Mouse (Mus musculus): ENCODE measurements at regions not wholly inside any gene's neighbourhood (a gene's known extent, or its start where the extent isn't known, plus 50 kb on each side); places are given as distances from the start of the nearest gene placed in this dataset.

DNA sequence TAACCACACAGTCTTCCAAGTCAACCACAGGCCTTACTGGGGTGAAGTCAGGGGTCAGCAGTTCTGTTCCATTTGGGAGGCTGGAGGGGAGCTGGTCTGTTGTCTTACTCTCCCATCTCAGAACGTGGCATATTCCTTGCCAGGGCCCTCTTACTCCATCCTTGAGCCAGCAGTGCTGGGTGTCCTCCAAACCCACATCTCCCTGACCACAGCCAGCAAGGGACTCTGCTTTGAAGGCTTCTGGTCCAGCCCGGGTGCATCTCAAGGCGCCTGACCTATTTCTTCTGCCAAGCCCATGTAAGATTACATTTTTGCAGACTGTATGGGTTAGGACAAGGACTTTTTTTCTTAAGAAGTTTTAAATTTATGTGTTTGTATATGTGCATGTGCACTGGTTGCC lies 100.1 kb upstream of the Klf14 start:
- DNase-seq: no peak
- intact Hi-C loops (cut with DNase I): no loop called here

GRCm38 (mm10) chr6:31061813-31062212 lies 102.9 kb upstream of the Klf14 start:
- DNase-seq: no peak
- intact Hi-C loops (cut with DNase I): no loop called here

DNA sequence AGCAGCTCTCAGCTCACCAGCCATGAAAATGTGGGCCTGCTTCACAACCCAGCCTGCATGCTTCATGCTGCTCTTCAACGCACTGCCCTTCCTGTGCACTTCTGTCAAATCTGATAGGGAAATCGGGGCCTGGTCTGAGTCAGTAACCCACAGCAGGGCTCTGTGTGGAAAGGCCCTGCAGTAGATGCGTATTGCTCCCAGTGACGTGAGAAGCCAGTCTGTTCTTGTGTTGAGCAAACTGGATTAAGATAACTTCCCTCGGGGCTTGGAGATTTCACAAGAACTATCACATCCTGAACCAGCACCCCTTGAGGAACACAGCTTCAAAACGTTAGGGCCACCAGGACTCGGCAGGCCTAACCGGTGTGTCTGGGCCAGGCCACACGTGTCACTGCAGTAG lies 106.5 kb upstream of the Klf14 start:
- intact Hi-C loops (cut with DNase I): no loop called here
- no peak for DNase-seq

DNA sequence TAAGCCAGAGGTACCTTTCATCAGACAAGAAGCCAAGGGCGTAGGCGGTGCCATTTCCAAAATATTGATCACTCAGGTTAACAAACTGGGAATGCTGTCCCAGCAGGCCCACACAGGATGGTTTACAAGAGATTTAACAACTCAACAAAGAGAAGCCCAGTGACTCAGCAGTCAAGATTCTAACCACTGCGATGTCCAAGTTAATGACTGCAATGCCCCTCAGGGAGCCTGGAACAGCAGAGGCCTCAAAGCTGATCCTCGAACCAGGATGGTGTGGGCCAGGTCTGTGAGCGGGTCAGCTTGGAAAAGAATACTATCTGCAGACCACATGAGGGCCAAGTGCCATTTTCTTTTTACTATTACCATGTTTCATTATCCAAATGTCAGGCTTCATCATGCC lies 108.0 kb upstream of the Klf14 start:
- no peak for DNase-seq
- intact Hi-C loops (cut with DNase I): no loop called here

GRCm38 (mm10) chr6:31067453-31067852 lies 108.6 kb upstream of the Klf14 start:
- intact Hi-C loops (cut with DNase I): no loop called here
- DNase-seq: no peak

DNA sequence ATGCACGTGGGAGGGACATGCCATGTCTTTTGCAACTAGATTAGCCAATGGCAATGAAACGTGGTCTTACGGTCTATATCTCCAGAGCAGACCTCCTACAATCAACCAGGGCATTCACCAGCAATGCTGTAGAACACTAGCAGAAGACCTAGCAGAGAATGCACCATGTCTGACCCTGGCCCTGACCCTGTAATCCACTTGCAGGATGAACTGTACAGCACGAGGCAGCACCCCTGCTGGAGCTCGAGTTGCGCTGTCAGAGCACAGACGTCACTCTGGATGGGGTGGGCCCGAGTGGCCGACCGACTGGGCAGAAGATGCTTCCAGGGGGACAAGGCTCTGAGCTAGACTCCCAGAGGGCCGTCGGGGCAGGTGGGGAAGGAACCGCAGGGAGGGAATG lies 110.4 kb upstream of the Klf14 start:
- no peak for DNase-seq

GRCm38 (mm10) chr6:31070537-31070936 lies 111.7 kb upstream of the Klf14 start:
- no peak for DNase-seq
- intact Hi-C loops (cut with DNase I): no loop called here

More for the DNA sequence above, 110.4 kb upstream of the Klf14 start:
- intact Hi-C loops (cut with DNase I): no loop called here

GRCm38 (mm10) chr6:31070966-31071365 lies 112.1 kb upstream of the Klf14 start:
- no peak for DNase-seq
- intact Hi-C loops (cut with DNase I): no loop called here

GRCm38 (mm10) chr6:31072072-31072471 lies 113.2 kb upstream of the Klf14 start:
- intact Hi-C loops (cut with DNase I): no loop called here
- no peak for DNase-seq

DNA sequence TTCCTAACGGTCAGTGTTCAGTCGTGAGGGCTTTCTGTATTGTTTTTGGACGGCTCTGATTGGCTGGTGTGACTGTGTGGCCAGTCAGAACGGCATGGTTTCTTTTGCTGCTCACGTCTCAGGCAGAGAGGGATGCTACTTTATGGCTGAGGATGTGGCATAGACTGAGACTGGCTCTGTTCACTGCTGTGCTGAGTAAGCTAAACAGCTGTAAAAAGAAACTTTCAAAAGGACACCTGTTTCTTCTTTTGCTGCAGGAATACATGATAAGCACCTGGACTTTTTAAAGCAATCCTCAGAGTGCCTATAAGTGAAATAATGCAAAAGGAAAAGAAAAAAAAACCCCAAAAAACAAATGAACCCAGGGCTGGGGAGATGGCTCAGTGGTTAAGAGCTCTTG lies 113.7 kb upstream of the Klf14 start:
- DNase-seq: no peak
- intact Hi-C loops (cut with DNase I): no loop called here

DNA sequence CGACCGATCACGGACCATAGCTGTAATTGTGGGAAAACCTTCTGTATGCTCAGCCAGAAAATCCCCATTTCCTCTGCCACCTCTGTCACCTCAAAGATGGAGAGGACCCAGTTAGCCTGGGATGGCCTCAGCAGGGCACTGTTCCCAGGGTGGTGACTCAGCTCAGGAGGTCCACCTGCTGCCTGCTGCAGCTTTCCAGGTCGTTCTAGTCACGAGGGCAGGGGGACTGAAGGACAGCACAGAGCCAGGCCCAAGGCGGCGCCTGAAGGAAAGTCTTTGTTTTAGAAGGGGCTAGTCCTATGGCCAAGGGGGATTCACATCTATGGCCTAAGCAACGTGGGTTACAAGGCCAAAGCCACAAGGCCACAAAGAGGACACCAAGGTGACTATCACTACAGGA lies 114.5 kb upstream of the Klf14 start:
- DNase-seq: no peak
- intact Hi-C loops (cut with DNase I): no loop called here

GRCm38 (mm10) chr6:31074394-31074793 lies 115.5 kb upstream of the Klf14 start:
- DNase-seq: no peak
- intact Hi-C loops (cut with DNase I): no loop called here

- intact Hi-C loops (cut with DNase I): loop anchor here (1.0 to 5.0 kb wide), 5 partner anchors 62 to 377 kb away; no protein-coding TSS in a partner anchor
- no peak for DNase-seq
Measured at GRCm38 (mm10) chr6:31075209-31075571, 116.3 kb upstream of the Klf14 start.

DNA sequence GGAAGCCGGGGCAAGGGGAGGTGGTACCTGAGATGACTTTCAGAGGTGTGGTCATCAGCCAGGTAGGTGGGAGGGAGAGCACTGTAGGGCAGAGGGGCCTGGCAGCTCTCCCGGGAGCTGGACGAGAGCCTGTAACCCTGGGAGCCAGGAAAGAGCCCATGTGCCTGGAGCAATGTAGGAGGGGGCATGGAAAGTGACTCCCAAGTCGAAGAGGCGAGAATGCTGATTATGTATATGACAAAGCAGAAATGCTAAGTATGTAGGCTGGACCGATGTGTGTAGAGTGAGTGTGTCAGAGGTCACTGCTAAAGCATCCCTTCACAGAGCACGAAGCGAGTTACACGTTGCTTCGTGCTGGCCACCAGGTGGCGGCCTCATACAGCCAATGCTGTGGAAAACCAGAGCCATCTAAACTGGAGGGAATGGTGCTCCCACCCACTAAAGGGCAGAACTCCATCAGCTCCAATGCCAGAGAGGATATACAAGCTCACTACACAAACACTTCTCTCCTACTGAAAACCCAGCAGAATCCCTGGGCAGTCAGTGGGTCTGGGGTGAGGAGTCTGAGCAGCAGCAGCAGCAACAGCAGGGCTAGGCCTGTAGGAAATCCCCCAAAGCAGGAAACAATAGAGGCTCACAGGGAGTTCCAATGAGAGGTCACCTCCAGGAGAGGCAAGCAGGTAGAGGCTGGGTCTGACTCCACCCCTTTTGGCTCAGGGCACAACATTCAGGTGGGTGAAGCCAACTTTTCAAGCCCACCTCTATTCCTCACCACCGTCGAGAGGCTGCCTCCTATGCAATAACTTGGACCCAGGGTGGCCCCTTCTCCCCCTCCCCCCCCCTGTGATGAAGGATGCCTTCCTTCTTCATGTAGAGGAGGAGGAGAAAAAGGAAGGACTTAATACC lies 116.9 kb upstream of the Klf14 start:
- intact Hi-C loops (cut with DNase I): loop anchor here (1.0 to 5.0 kb wide), 5 partner anchors 61 to 376 kb away; no protein-coding TSS in a partner anchor
- peak; percentile 87 to 89 for DNase-seq

GRCm38 (mm10) chr6:31076478-31076834 lies 117.6 kb upstream of the Klf14 start:
- no peak for DNase-seq
- intact Hi-C loops (cut with DNase I): loop anchor here (5.0 kb wide), 4 partner anchors 61 to 376 kb away; no protein-coding TSS in a partner anchor

- intact Hi-C loops (cut with DNase I): loop anchor here (1.0 to 5.0 kb wide), 5 partner anchors 60 to 375 kb away; no protein-coding TSS in a partner anchor
- DNase-seq: no peak
Measured at GRCm38 (mm10) chr6:31077216-31077615, 118.3 kb upstream of the Klf14 start.

DNA sequence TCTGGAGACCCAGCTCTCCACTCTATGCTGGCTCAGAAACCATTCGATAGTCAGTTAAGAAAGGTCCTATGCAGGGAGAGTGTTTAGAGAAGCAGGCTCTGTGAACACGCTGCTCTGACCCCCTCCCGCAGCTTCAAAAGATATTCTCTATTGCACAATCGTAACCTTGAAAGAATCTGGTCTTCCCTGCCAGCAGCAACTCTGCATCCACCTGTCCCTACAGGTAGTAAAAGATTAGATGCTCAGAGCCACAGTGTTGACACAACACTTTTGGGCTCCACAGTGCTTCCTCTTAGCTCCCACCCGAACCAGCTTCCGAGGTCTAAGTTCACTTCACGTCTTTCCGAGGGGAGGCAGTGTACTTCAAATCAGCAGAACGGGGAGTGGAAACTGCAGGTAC lies 118.9 kb upstream of the Klf14 start:
- intact Hi-C loops (cut with DNase I): loop anchor here (1.0 to 5.0 kb wide), 5 partner anchors 60 to 375 kb away; no protein-coding TSS in a partner anchor
- no peak for DNase-seq

DNA sequence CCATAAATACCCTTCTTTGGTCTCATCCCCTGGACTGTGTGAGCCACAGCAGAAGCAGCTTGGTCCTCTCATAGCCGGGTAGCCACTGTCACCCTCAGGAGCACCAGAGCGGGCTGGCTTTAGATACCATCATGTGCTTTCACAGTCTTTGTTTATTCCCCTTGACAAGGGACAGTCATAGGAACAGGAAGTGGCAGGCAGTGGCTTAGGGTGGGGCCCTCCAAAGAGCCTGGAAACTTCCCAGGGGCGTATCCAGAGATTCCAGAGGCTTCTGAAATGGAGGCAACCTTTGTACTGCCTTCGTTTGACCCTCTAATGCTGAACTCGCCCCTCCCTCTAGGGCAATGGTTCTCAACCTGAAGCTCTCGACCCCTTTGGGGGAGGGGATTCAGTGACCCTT lies 119.5 kb upstream of the Klf14 start:
- peak; percentile 58 to 61 for DNase-seq
- intact Hi-C loops (cut with DNase I): loop anchor here (5.0 kb wide), 4 partner anchors 59 to 374 kb away; no protein-coding TSS in a partner anchor

DNA sequence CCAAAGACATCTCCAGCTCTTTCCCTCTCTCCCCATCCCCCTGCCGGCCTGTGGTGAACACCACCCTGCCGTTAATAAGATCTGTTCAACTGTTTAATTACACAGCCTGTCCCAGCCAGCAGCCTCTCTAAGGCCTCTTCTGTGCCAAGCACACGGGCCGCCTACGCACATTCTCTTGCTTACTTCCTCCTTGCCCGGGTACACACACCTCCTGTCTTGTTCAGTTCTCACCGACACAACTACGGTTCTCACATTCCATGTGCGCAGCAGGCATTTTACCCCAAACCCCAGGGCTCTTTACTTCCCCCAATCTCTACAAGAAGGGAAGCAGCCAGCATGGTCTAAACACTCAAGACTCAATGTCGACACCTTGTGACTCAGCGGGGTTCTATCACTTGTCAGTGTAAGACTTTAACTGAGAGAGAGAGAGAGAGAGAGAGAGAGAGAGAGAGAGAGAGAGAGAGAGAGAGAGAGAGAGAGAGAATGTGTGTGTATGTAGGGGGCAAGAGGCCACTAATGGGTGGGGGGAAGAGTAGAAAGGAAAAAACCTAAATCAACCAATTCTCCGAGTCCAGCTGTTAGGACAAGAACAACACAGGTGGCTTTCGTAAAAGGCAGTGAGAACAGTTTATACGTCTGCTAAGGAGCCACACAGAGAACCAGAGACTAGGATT lies 120.8 kb upstream of the Klf14 start:
- DNase-seq: peak in 1 of 2 experiments; percentile 30
- intact Hi-C loops (cut with DNase I): loop anchor here (5.0 kb wide), 4 partner anchors 58 to 373 kb away; no protein-coding TSS in a partner anchor

GRCm38 (mm10) chr6:31080279-31080678 lies 121.4 kb upstream of the Klf14 start:
- no peak for DNase-seq
- intact Hi-C loops (cut with DNase I): no loop called here

- DNase-seq: no peak
- intact Hi-C loops (cut with DNase I): no loop called here
Measured at GRCm38 (mm10) chr6:31080691-31081090, 121.8 kb upstream of the Klf14 start.

GRCm38 (mm10) chr6:31081238-31081637 lies 122.4 kb upstream of the Klf14 start:
- no peak for DNase-seq
- intact Hi-C loops (cut with DNase I): no loop called here
